Mouse (Mus musculus) hindbrain, postnatal 0 days (tissue): Measurements from ENCODE around the gene Gucy2f. TPM values are rescaled to one million over a fixed set of nuclear protein-coding genes. Genes with fewer than 3 reads are reported as not detected.

Source experiments
- ATAC-seq: fragments of 200-750 bp; cut with Nextera tagmentation; 2 replicates; pipeline ENCODE4 v1.8.0; 2017; ENCODE audit warnings: mild to moderate bottlenecking, moderate TSS enrichment, moderate library complexity
- DNase-seq: peaks from one replicate; pipeline ENCODE4 v3.0.0-alpha.2; 2015; ENCODE audit warnings: low spot score
- H3K27ac ChIP-seq: fragments of 300-500 bp; sonication (generic); 2 replicates; pipeline ENCODE4 v1.5.1; 2014; ENCODE audit warnings: mild to moderate bottlenecking
- H3K27me3 ChIP-seq: fragments of 300-500 bp; sonication (generic); 2 replicates; pipeline ENCODE4 v1.6.1; 2014; ENCODE audit warnings: low read length, mixed read lengths; ENCODE audit not compliant: insufficient read depth
- H3K36me3 ChIP-seq: fragments of 300-500 bp; sonication (generic); 2 replicates; pipeline ENCODE4 v1.6.1; 2014; ENCODE audit warnings: low read length, mixed read lengths; ENCODE audit not compliant: insufficient read depth
- H3K4me1 ChIP-seq: fragments of 300-500 bp; sonication (generic); 2 replicates; pipeline ENCODE4 v1.6.1; 2014; ENCODE audit warnings: antibody characterized with exemption, low read length, mixed read lengths; ENCODE audit not compliant: insufficient read depth
- H3K4me2 ChIP-seq: fragments of 300-500 bp; sonication (generic); 2 replicates; pipeline ENCODE4 v1.6.1; 2014; ENCODE audit warnings: low read depth, mild to moderate bottlenecking, low read length, moderate library complexity, mixed read lengths
- H3K4me3 ChIP-seq: fragments of 300-500 bp; sonication (generic); 2 replicates; pipeline ENCODE4 v1.5.1; 2014; ENCODE audit warnings: low read length
- H3K9ac ChIP-seq: fragments of 300-500 bp; sonication (generic); replicated peaks from 2 replicates; pipeline ENCODE4 v1.6.1; 2014; ENCODE audit warnings: mild to moderate bottlenecking, low read length, moderate library complexity, mixed read lengths
- H3K9me3 ChIP-seq: fragments of 300-500 bp; sonication (generic); 2 replicates; pipeline ENCODE4 v1.6.1; 2016; ENCODE audit warnings: low read length, mixed read lengths
- CTCF ChIP-seq: IDR thresholded peaks from 2 replicates; pipeline ENCODE4 v1.5.1; 2016; ENCODE audit warnings: antibody characterized with exemption, control low read depth, low read depth
- WGBS: fragments of 180-500 bp; shearing (Covaris S2); extraction: QIAGEN DNeasy Blood & Tissue Kit; methylation state at CpG from one replicate; pipeline ENCODE4 v1.1.7; 2014; 5-methylcytosine and 5-hydroxymethylcytosine counted together
- polyA plus RNA-seq: library from polyadenylated mRNA; unstranded; fragments of >200 nt; fragmentation: Nextera tagmentation; extraction: Ambion mirVana; gene quantifications from 2 replicates; pipeline ENCODE4 v1.2.1, GENCODE M21; 2015
- total RNA-seq: library from RNA; depleted of rRNA; stranded (reverse); fragments of >200 nt; gene quantifications from 2 replicates; pipeline ENCODE4 v1.2.3, GENCODE M21; 2014; rRNA removed

Gene Gucy2f
- total and polyA plus RNA-seq, 2 experiments from 2014 or later = 0.15 to 0.21 TPM

GRCm38 (mm10) chrX:142182026-142182425, 14.7 kb downstream of the Gucy2f start:
- no peak overlapping the region for H3K9ac ChIP-seq
- no peak overlapping the region for H3K4me3 ChIP-seq
- no peaks in the 10 kb centered on the region for H3K36me3 ChIP-seq
- no peaks in the 10 kb centered on the region for H3K9me3 ChIP-seq
- no peaks in the 10 kb centered on the region for H3K27me3 ChIP-seq
- no peak overlapping the region for H3K4me2 ChIP-seq
- no peak for DNase-seq
- no peak overlapping the region for H3K27ac ChIP-seq
- 76% methylated on average over 2 of the region's 2 CpGs for WGBS
- no peak for TF ChIP-seq CTCF
- no peaks in the 10 kb centered on the region for H3K4me1 ChIP-seq
- ATAC-seq = no peak

GRCm38 (mm10) chrX:142176981-142177380, 19.8 kb downstream of the Gucy2f start:
- Histone ChIP-seq H3K9me3 (no peaks in the 10 kb centered on the region), H3K27me3 (no peaks in the 10 kb centered on the region), H3K36me3 (no peaks in the 10 kb centered on the region), H3K4me3 (no peak overlapping the region), H3K4me2 (no peak overlapping the region), H3K9ac (no peak overlapping the region), H3K27ac (no peak overlapping the region), H3K4me1 (no peaks in the 10 kb centered on the region)
- DNase-seq = no peak
- TF ChIP-seq CTCF = no peak
- no peak for ATAC-seq

- H3K4me3 ChIP-seq = no peak overlapping the region
- no peaks in the 10 kb centered on the region for H3K27me3 ChIP-seq
- TF ChIP-seq CTCF = no peak
- no peaks in the 10 kb centered on the region for H3K4me1 ChIP-seq
- no peak overlapping the region for H3K9ac ChIP-seq
- no peak overlapping the region for H3K4me2 ChIP-seq
- H3K9me3 ChIP-seq = no peaks in the 10 kb centered on the region
- ATAC-seq (no peak), DNase-seq (no peak)
- H3K36me3 ChIP-seq = no peaks in the 10 kb centered on the region
- no peak overlapping the region for H3K27ac ChIP-seq
Measured at GRCm38 (mm10) chrX:142115779-142116178, 81.0 kb downstream of the Gucy2f start.

- no peaks in the 10 kb centered on the region for H3K9me3 ChIP-seq
- TF ChIP-seq CTCF = no peak
- no peak overlapping the region for H3K4me2 ChIP-seq
- H3K4me3 ChIP-seq = no peak overlapping the region
- H3K27ac ChIP-seq = no peak overlapping the region
- no peak overlapping the region for H3K9ac ChIP-seq
- WGBS = 51% methylated on average over 6 of the region's 6 CpGs
- H3K36me3 ChIP-seq = no peaks in the 10 kb centered on the region
- H3K27me3 ChIP-seq = no peaks in the 10 kb centered on the region
- DNase-seq (peak; percentile 49), ATAC-seq (no peak)
- no peaks in the 10 kb centered on the region for H3K4me1 ChIP-seq
Measured at GRCm38 (mm10) chrX:142111236-142111635, 85.5 kb downstream of the Gucy2f start.

- peak; percentile 67 for DNase-seq
- Histone ChIP-seq H3K9ac (no peak overlapping the region), H3K27me3 (no peaks in the 10 kb centered on the region), H3K9me3 (no peaks in the 10 kb centered on the region), H3K36me3 (no peaks in the 10 kb centered on the region), H3K4me3 (no peak overlapping the region), H3K4me1 (no peaks in the 10 kb centered on the region), H3K4me2 (no peak overlapping the region), H3K27ac (no peak overlapping the region)
- TF ChIP-seq CTCF = peak; percentile 56
- 45% methylated on average over 3 of the region's 3 CpGs for WGBS
- no peak for ATAC-seq
Measured at GRCm38 (mm10) chrX:142096904-142097303, 99.8 kb downstream of the Gucy2f start.

- no peaks in the 10 kb centered on the region for H3K36me3 ChIP-seq
- H3K27me3 ChIP-seq = no peaks in the 10 kb centered on the region
- H3K4me3 ChIP-seq = no peak overlapping the region
- no peak for TF ChIP-seq CTCF
- 74% methylated on average over 5 of the region's 5 CpGs for WGBS
- no peak overlapping the region for H3K27ac ChIP-seq
- H3K4me1 ChIP-seq = no peaks in the 10 kb centered on the region
- no peak overlapping the region for H3K9ac ChIP-seq
- H3K9me3 ChIP-seq = no peaks in the 10 kb centered on the region
- ATAC-seq (no peak), DNase-seq (no peak)
- H3K4me2 ChIP-seq = no peak overlapping the region
Measured at GRCm38 (mm10) chrX:142095579-142095978, 101.2 kb downstream of the Gucy2f start.

- no peak for TF ChIP-seq CTCF
- Histone ChIP-seq H3K9me3 (no peaks in the 10 kb centered on the region), H3K4me1 (no peaks in the 10 kb centered on the region), H3K27me3 (no peaks in the 10 kb centered on the region), H3K4me2 (no peak overlapping the region), H3K9ac (no peak overlapping the region), H3K4me3 (no peak overlapping the region), H3K27ac (no peak overlapping the region), H3K36me3 (no peaks in the 10 kb centered on the region)
- ATAC-seq = no peak
- WGBS = 72% methylated on average over 3 of the region's 3 CpGs
- DNase-seq = no peak
Measured at GRCm38 (mm10) chrX:142062585-142062984, 134.1 kb downstream of the Gucy2f start.

Other genes with a start within 250 kb of the Gucy2f start
- gene Nxt2, start 29.8 kb upstream of the Gucy2f start, total RNA-seq = 15.0 and 16.7 TPM in 2 replicates
- 26.6 and 27.4 TPM in 2 replicates for gene Nxt2, start 29.8 kb upstream of the Gucy2f start, polyA plus RNA-seq
- gene Kcne1l, start 109.4 kb upstream of the Gucy2f start, total RNA-seq = 97.3 and 108 TPM in 2 replicates
- 68.9 and 76.8 TPM in 2 replicates for gene Kcne1l, start 109.4 kb upstream of the Gucy2f start, polyA plus RNA-seq
- 28.2 and 30.0 TPM in 2 replicates for gene Acsl4, start 193.6 kb upstream of the Gucy2f start, total RNA-seq
- 30.3 and 31.4 TPM in 2 replicates for gene Acsl4, start 193.6 kb upstream of the Gucy2f start, polyA plus RNA-seq